Mouse (Mus musculus) forebrain, embryonic 11.5 days (tissue): ENCODE data around the gene Prkaa2. TPM values are rescaled to one million over a fixed set of nuclear protein-coding genes. Genes with fewer than 3 reads are reported as not detected.

ENCODE experiments used
- ATAC-seq: fragments of 200-750 bp; cut with Nextera tagmentation; replicated peaks from 2 replicates; pipeline ENCODE4 v1.8.0; 2017; ENCODE audit warnings: moderate TSS enrichment; ENCODE audit not compliant: low FRiP score
- DNase-seq: peaks from one replicate; pipeline ENCODE4 v3.0.0-alpha.2; 2017; ENCODE audit warnings: low spot score
- H3K27ac ChIP-seq: fragments of 300-500 bp; sonication (generic); 2 replicates; pipeline ENCODE4 v1.5.1; 2014; ENCODE audit warnings: low read depth, low read length
- H3K27me3 ChIP-seq: fragments of 300-500 bp; sonication (generic); 2 replicates; pipeline ENCODE4 v1.6.1; 2014; ENCODE audit warnings: mild to moderate bottlenecking, low read length, mixed read lengths; ENCODE audit not compliant: control insufficient read depth, insufficient read depth
- H3K36me3 ChIP-seq: fragments of 300-500 bp; sonication (generic); 2 replicates; pipeline ENCODE4 v1.6.1; 2014; ENCODE audit warnings: mild to moderate bottlenecking, low read length, moderate library complexity, mixed read lengths; ENCODE audit not compliant: control insufficient read depth, insufficient read depth
- H3K4me1 ChIP-seq: fragments of 300-500 bp; sonication (generic); replicated peaks from 2 replicates; pipeline ENCODE4 v1.6.1; 2014; ENCODE audit warnings: low read length, mixed read lengths; ENCODE audit not compliant: control insufficient read depth, insufficient read depth
- H3K4me2 ChIP-seq: fragments of 300-500 bp; sonication (generic); 2 replicates; pipeline ENCODE4 v1.6.1; 2014; ENCODE audit warnings: low read depth, mild to moderate bottlenecking, low read length, moderate library complexity, mixed read lengths; ENCODE audit not compliant: severe bottlenecking
- H3K4me3 ChIP-seq: fragments of 300-500 bp; sonication (generic); 2 replicates; pipeline ENCODE4 v1.5.1; 2014; ENCODE audit warnings: low read depth, low read length
- H3K9ac ChIP-seq: fragments of 300-500 bp; sonication (generic); 2 replicates; pipeline ENCODE4 v1.6.1; 2014; ENCODE audit warnings: low read length
- H3K9me3 ChIP-seq: fragments of 300-500 bp; sonication (generic); 2 replicates; pipeline ENCODE4 v1.6.1; 2016; ENCODE audit warnings: low read length, mixed read lengths; ENCODE audit not compliant: control insufficient read depth
- WGBS: fragments of 180-500 bp; shearing (Covaris S2); extraction: QIAGEN DNeasy Blood & Tissue Kit; methylation state at CpG from one replicate; pipeline ENCODE4 v1.1.7; 2014; 5-methylcytosine and 5-hydroxymethylcytosine counted together
- polyA plus RNA-seq: library from polyadenylated mRNA; unstranded; fragments of >200 nt; fragmentation: Nextera tagmentation; extraction: Ambion mirVana; gene quantifications from 2 replicates; pipeline ENCODE4 v1.2.1, GENCODE M21; 2014

Prkaa2 gene
- polyA plus RNA-seq, 1 experiment from 2014 or later = 3.3 TPM

- no peak overlapping the region for H3K27ac ChIP-seq
- no peaks in the 10 kb centered on the region for H3K27me3 ChIP-seq
- H3K4me2 ChIP-seq = no peak overlapping the region
- H3K36me3 ChIP-seq = no peaks in the 10 kb centered on the region
- H3K4me1 ChIP-seq = no peaks in the 10 kb centered on the region
- no peaks in the 10 kb centered on the region for H3K9me3 ChIP-seq
- ATAC-seq (no peak), DNase-seq (no peak)
- H3K9ac ChIP-seq = no peak overlapping the region
- H3K4me3 ChIP-seq = no peak overlapping the region
- 86% methylated on average over 3 of the region's 3 CpGs for WGBS
These were observed 119.0 kb downstream of the Prkaa2 start for GRCm38 (mm10) chr4:104990686-104991085.

GRCm38 (mm10) chr4:104990016-104990415, 119.7 kb downstream of the Prkaa2 start:
- 93% methylated on average over 6 of the region's 6 CpGs for WGBS
- ATAC-seq = no peak
- Histone ChIP-seq H3K27me3 (no peaks in the 10 kb centered on the region), H3K4me3 (no peak overlapping the region), H3K9ac (no peak overlapping the region), H3K27ac (no peak overlapping the region), H3K4me2 (no peak overlapping the region), H3K4me1 (no peaks in the 10 kb centered on the region), H3K36me3 (no peaks in the 10 kb centered on the region), H3K9me3 (no peaks in the 10 kb centered on the region)
- DNase-seq = no peak

- DNase-seq (no peak), ATAC-seq (no peak)
- H3K27ac ChIP-seq = no peak overlapping the region
- no peaks in the 10 kb centered on the region for H3K9me3 ChIP-seq
- H3K27me3 ChIP-seq = no peaks in the 10 kb centered on the region
- no peaks in the 10 kb centered on the region for H3K4me1 ChIP-seq
- no peak overlapping the region for H3K4me3 ChIP-seq
- H3K9ac ChIP-seq = no peak overlapping the region
- no peak overlapping the region for H3K4me2 ChIP-seq
- WGBS = 91% methylated on average over 7 of the region's 7 CpGs
- H3K36me3 ChIP-seq = no peaks in the 10 kb centered on the region
These were observed 121.0 kb downstream of the Prkaa2 start for GRCm38 (mm10) chr4:104988709-104989108.

- Histone ChIP-seq H3K27me3 (no peaks in the 10 kb centered on the region), H3K4me2 (no peak overlapping the region), H3K9me3 (no peaks in the 10 kb centered on the region), H3K4me1 (no peaks in the 10 kb centered on the region), H3K9ac (no peak overlapping the region), H3K27ac (no peak overlapping the region), H3K4me3 (no peak overlapping the region), H3K36me3 (no peaks in the 10 kb centered on the region)
- DNase-seq (no peak), ATAC-seq (no peak)
- 89% methylated on average over 5 of the region's 5 CpGs for WGBS
These were observed 121.6 kb downstream of the Prkaa2 start for GRCm38 (mm10) chr4:104988102-104988501.

GRCm38 (mm10) chr4:104987631-104988030, 122.1 kb downstream of the Prkaa2 start:
- no peak overlapping the region for H3K27ac ChIP-seq
- 83% methylated on average over 7 of the region's 7 CpGs for WGBS
- ATAC-seq = no peak
- DNase-seq = no peak
- H3K4me3 ChIP-seq = no peak overlapping the region
- H3K4me2 ChIP-seq = no peak overlapping the region
- H3K4me1 ChIP-seq = no peaks in the 10 kb centered on the region
- no peaks in the 10 kb centered on the region for H3K27me3 ChIP-seq
- no peaks in the 10 kb centered on the region for H3K36me3 ChIP-seq
- H3K9ac ChIP-seq = no peak overlapping the region
- no peaks in the 10 kb centered on the region for H3K9me3 ChIP-seq

- ATAC-seq (no peak), DNase-seq (no peak)
- Histone ChIP-seq H3K27ac (no peak overlapping the region), H3K4me2 (no peak overlapping the region), H3K9me3 (no peaks in the 10 kb centered on the region), H3K9ac (no peak overlapping the region), H3K4me3 (no peak overlapping the region), H3K4me1 (no peaks in the 10 kb centered on the region), H3K36me3 (no peaks in the 10 kb centered on the region), H3K27me3 (no peaks in the 10 kb centered on the region)
- 86% methylated on average over 5 of the region's 5 CpGs for WGBS
These were observed 123.6 kb downstream of the Prkaa2 start for GRCm38 (mm10) chr4:104985960-104986632.

Other genes starting within 250 kb of the Prkaa2 start
- not detected in 2 replicates for gene C8a, start 233.5 kb downstream of the Prkaa2 start, polyA plus RNA-seq
- gene Fyb2, start 196.4 kb downstream of the Prkaa2 start, polyA plus RNA-seq = 0.17 TPM in 1 of 2 replicates, not detected in the other
- 69.9 and 71.6 TPM in 2 replicates for gene Plpp3, start 47.5 kb upstream of the Prkaa2 start, polyA plus RNA-seq